Mouse (Mus musculus) thymus, adult 2 months (tissue): ENCODE results near the gene Adamts9. TPM values are rescaled to one million over a fixed set of nuclear protein-coding genes. Genes with fewer than 3 reads are reported as not detected.

Source experiments
- DNase-seq: peaks from one replicate; pipeline ENCODE4 v3.0.0; 2021
- H3K27ac ChIP-seq: fragments of 200-500 bp; 2 replicates; pipeline ENCODE4 v1.5.1; 2012; ENCODE audit warnings: low read length, control low read depth; ENCODE audit not compliant: control insufficient read depth, insufficient read depth
- H3K27me3 ChIP-seq: fragments of 200-500 bp; 2 replicates; pipeline ENCODE4 v1.6.1; 2012; ENCODE audit warnings: mild to moderate bottlenecking, low read length, moderate library complexity, mixed read lengths; ENCODE audit not compliant: control insufficient read depth, insufficient read depth
- H3K36me3 ChIP-seq: fragments of 200-500 bp; 2 replicates; pipeline ENCODE4 v1.6.1; 2012; ENCODE audit warnings: mild to moderate bottlenecking, low read length, moderate library complexity; ENCODE audit not compliant: control insufficient read depth, insufficient read depth
- H3K4me1 ChIP-seq: fragments of 200-500 bp; replicated peaks from 2 replicates; pipeline ENCODE4 v1.6.1; 2012; ENCODE audit warnings: low read length; ENCODE audit not compliant: control insufficient read depth, insufficient read depth
- H3K4me3 ChIP-seq: fragments of 200-500 bp; 2 replicates; pipeline ENCODE4 v1.5.1; 2012; ENCODE audit warnings: mild to moderate bottlenecking, low read length, control low read depth, moderate library complexity; ENCODE audit not compliant: control insufficient read depth, insufficient read depth
- CTCF ChIP-seq: fragments of 200-500 bp; IDR thresholded peaks from 2 replicates; pipeline ENCODE4 v1.5.1; 2012; ENCODE audit warnings: mild to moderate bottlenecking, control low read depth, low read length, moderate library complexity, borderline replicate concordance; ENCODE audit not compliant: control insufficient read depth, poor library complexity, insufficient read depth; ENCODE audit errors: extremely low read depth
- POLR2A ChIP-seq: fragments of 200-500 bp; IDR thresholded peaks from 2 replicates; pipeline ENCODE4 v1.6.1; 2012; ENCODE audit warnings: mild to moderate bottlenecking, low read length, control low read depth, moderate library complexity; ENCODE audit not compliant: control insufficient read depth, poor library complexity, insufficient read depth; ENCODE audit errors: extremely low read depth
- WGBS: fragments of 180-500 bp; shearing (Covaris S2); methylation state at CpG from one replicate; pipeline ENCODE4 v1.1.7; 2018; 5-methylcytosine and 5-hydroxymethylcytosine counted together
- polyA plus RNA-seq: library from polyadenylated mRNA; depleted of rRNA; stranded (reverse); fragments of >200 nt; gene quantifications from 2 replicates; pipeline ENCODE4 v1.2.3, GENCODE M21; 2012; rRNA removed

Adamts9 gene
- polyA plus RNA-seq, 1 experiment: 4.5 TPM

DNA sequence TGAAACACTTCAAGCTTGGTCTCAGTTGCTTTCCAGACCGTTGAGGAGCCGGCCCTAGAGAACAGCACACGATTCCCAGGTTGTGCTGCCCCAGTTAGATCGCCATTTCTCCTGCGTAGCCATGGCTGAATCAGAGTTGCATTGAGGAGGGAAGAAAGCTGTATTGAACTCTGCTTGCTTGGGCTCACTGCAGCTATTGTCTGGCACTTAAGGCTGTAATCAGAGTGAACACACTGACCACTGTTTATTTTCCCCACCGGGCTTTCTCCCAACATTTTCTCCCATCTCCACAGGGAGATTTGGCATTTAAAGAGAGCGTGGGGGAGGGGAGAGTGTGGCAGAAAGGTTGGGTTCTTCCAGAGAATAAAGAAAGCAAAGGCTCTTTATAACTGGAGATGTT is 214.8 kb downstream of the Adamts9 start:
- Histone ChIP-seq H3K4me3 (no peak overlapping the region), H3K4me1 (no peaks in the 10 kb centered on the region), H3K27ac (no peak overlapping the region), H3K27me3 (no peaks in the 10 kb centered on the region), H3K36me3 (no peaks in the 10 kb centered on the region)
- no peak for DNase-seq
- 54% methylated on average over 7 of the region's 7 CpGs for whole genome bisulfite sequencing
- TF ChIP-seq POLR2A (no peak), CTCF (no peak)

DNA sequence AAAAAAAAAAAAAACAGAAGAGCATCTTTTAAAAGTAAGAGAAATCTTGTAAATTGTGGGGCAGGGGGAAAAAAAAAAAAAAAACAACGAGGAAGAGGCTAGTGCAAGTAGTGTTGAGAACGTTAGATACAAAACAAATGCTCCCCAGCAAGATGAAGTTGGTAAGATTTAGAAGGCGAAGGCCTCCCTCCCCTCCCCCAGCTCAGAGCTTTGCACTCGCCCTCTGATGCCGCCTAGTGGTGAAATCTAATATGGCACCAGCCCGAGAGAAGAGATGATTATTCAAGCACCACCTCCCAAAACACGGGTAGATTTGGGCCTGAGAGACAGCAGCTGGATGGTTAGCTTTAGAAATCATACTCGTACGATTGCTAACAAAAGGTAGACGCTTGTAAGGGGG is 215.2 kb downstream of the Adamts9 start:
- 6% methylated on average over 10 of the region's 10 CpGs for WGBS
- Histone ChIP-seq H3K36me3 (no peaks in the 10 kb centered on the region), H3K27me3 (no peaks in the 10 kb centered on the region), H3K27ac (no peak overlapping the region), H3K4me1 (no peaks in the 10 kb centered on the region), H3K4me3 (no peak overlapping the region)
- TF ChIP-seq POLR2A (no peak), CTCF (no peak)
- DNase-seq: peak; percentile 51

DNA sequence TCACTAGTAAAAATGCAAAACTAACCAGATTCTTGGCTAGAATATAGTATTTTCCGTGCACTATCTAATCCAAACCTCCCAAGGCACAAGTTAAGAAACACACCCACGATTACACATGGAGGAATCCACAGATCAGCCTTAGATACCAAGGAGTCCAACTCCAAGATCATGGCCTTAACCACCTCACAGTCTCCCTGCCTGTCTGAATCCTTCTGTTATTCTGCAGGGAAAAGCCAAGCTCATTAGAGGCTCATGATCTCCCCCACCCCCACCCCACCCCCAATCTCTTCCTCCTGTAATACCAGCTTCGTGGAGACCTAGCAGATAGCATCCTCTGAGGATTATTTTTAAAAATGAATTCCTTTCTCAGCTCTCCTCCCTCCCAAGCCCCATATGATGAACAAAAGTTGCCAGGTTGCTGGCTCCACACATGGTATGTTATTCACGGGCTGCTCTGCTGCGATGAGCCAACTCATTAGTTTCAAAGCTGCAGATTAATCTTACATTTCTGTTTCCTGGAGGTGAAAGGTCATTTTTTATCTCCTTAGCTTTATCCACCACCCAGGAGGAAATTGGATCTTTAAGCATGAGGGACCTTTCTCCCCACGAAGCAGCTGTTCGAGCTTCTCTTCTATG is 215.8 kb downstream of the Adamts9 start:
- Histone ChIP-seq H3K4me3 (no peak overlapping the region), H3K27me3 (no peaks in the 10 kb centered on the region), H3K36me3 (no peaks in the 10 kb centered on the region), H3K27ac (no peak overlapping the region), H3K4me1 (no peaks in the 10 kb centered on the region)
- 48% methylated on average over 7 of the region's 7 CpGs for WGBS
- TF ChIP-seq POLR2A (no peak), CTCF (no peak)
- no peak for DNase-seq

- TF ChIP-seq POLR2A: no peak
- no peak for TF ChIP-seq CTCF
- no peak for DNase-seq
- Histone ChIP-seq H3K27me3 (no peaks in the 10 kb centered on the region), H3K36me3 (no peaks in the 10 kb centered on the region), H3K4me3 (no peak overlapping the region), H3K4me1 (no peaks in the 10 kb centered on the region), H3K27ac (no peak overlapping the region)
- 89% methylated on average over 5 of the region's 5 CpGs for WGBS
Observed at GRCm38 (mm10) chr6:92726121-92726520, 217.2 kb downstream of the Adamts9 start.

GRCm38 (mm10) chr6:92724394-92724793 is 218.9 kb downstream of the Adamts9 start:
- H3K27ac ChIP-seq: no peak overlapping the region
- TF ChIP-seq CTCF (no peak), POLR2A (no peak)
- H3K27me3 ChIP-seq: no peaks in the 10 kb centered on the region
- H3K4me1 ChIP-seq: no peaks in the 10 kb centered on the region
- 76% methylated on average over 2 of the region's 2 CpGs for WGBS
- H3K4me3 ChIP-seq: no peak overlapping the region
- DNase-seq: no peak
- H3K36me3 ChIP-seq: no peaks in the 10 kb centered on the region

Other genes with a start within 250 kb of the Adamts9 start
- gene Prickle2, start 237.3 kb downstream of the Adamts9 start, polyA plus RNA-seq: 0.47 and 0.50 TPM in 2 replicates
- gene A730049H05Rik, start 127.0 kb downstream of the Adamts9 start, polyA plus RNA-seq: 0.07 TPM in 1 of 2 replicates, not detected in the other
- not detected in 2 replicates for gene Gm15737, start 74.1 kb downstream of the Adamts9 start, polyA plus RNA-seq